Mouse (Mus musculus) lung, postnatal 36 days (tissue): ENCODE measurements around the gene Hoxa3.

Source experiments
- DNase-seq: peaks from one replicate; pipeline ENCODE4 v3.0.0; 2022; ENCODE audit warnings: mixed read lengths

The Hoxa3 gene

DNA sequence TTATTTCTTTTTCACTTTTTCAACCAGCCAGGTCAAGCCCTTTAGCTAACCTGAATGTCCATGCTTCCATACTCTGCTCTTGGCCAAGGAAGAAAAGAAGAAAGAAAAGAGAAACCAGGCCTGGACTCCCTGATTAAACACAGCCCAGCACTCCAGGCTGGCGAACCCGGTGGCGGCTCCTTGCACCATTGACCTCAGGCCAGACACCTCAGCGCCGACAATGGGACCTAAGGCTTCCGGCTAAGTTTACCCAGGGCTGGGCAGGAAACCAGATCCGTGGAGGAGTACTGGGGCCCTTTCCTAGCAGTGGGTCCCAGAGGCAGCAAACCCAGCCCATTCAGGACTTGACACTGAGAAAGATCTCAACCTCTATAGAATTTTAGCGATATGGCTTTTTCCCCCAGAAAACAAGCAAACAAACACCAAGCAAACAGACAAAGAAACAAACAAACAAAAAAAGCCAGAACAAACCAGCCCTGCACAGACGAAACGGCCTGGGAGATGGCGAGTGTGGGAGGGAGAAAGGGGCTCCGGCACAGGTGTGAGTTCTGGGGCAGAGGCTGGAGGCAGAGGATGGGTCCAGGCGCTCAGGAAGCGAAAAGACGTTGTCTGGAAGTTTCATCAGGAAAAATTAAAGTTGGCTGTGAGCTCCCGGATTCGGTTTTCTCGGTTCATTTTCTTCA is 18.9 kb upstream of the Hoxa3 start:
- DNase-seq, result no peak

DNA sequence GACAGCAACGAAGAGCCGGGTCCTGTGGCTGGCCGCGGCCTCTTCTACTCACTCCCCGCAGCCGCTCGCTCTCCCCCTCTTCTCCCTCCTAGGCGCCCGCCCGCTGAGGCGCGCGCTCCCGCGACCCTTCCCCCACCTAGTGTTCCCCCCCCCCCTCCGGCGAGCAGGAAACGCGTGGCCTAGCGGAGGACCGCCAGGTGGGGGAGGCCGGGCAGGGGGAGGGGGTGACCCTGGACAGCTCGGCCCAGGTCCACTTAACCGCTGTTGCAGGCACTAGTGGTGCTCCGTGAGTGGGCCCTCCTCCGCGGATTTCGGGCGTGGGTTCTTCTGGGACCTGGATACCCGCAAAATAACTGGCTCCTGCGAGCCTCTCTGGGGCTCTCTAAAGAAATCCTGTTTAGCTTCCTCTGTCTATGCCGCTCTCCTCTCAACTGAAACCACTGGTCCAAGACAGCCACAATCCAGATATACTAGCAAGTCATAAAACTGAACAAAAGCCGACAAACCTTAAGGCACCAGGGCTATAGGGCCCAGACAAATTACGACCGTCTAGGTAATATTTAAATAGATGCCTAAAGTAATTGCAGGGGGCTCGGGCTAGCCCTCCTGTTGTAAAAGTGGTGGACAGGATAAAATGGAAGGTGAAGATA is 17.5 kb upstream of the Hoxa3 start, which contains the start of gene Hoxa9:
TSS of gene Hoxa9 (minus strand) at position 574 of the 650 bp plus-strand sequence.
- no peak for DNase-seq

DNA sequence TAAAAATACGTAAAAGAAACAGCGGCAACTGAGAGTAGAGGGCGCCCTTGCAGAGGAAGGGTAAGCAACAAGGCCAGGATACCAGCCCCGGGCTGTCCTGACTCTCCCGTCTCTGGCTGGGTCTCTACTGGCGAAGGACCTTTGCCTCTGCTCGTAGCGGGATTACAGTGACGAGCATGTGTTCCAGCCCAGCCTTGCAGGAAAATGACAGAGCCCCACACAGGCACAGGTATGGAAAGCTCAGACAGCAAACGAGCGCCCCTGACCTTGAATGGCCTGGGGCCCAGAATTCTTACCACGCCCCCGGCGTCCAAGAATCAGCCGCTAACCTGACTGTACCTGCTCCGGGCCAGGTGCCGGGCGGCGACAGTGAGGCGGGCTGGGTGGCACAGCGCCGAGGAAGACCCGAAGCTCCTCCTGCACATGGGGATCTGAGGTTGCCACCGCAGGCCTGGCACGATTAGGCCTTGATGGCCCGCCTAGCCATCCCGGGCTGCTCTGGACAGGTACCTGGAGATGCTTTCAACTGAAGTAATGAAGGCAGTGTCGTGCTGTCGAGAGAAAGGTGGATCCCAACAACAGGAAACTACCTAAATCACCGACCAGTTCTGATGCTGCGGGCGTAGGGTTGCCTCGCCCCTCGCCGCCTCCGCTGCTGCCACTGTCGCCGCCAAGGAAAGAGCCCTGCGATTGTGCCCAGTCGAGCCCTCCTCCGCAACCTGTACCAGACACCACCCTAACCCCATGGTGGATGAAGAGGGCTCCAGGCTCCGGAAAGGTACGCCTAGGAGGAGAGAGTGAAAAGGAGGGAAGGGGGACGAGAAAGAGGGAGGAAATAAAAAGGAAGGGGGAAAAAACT is 16.7 kb upstream of the Hoxa3 start:
- DNase-seq, result no peak

DNA sequence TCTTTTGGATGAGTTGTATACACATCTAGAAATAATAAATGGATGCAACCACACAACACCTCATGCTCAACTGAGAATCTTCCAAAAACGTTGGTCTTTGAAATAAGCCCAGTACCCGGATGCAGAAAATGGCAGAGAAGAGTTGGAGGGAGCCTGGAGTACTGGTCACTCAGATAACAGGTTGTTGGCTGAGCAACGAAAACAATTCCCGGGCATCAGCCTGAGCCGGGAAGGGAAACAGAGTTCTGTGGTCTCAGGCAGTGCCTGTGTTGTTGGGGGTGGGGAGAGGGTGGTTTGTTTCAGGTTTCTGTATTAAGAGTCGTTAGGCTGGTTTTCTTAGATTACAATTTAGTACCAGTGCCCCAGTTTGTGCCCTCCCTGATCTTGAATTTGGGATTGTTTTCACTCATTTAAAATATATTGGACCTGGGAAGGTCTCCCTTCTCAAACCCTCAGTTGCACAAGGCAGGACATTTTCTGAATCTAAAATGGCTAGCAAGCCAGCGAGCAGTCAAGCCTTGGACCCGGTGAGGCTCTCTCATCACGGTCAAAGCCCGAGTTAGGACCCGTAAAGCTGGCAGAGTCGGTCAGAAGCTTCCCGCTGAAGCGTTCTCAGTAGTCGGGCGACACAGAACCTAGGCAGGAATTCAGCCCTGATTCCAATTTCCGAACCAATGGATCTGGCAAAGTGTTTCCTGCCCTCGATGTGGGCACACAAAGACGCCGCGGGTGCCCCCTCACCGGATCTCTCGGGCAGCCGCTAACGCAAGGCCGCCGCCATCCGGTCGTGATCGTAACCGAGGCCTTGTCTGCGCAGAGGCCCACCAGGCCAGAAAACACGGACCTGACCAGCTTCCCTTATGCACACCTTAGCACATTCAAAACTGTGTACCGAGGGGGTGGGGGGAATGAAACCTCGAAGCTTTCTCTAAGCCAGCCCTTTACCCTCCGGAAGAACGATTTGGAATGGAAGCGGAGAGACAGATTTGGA is 15.6 kb upstream of the Hoxa3 start:
- DNase-seq, result no peak

DNA sequence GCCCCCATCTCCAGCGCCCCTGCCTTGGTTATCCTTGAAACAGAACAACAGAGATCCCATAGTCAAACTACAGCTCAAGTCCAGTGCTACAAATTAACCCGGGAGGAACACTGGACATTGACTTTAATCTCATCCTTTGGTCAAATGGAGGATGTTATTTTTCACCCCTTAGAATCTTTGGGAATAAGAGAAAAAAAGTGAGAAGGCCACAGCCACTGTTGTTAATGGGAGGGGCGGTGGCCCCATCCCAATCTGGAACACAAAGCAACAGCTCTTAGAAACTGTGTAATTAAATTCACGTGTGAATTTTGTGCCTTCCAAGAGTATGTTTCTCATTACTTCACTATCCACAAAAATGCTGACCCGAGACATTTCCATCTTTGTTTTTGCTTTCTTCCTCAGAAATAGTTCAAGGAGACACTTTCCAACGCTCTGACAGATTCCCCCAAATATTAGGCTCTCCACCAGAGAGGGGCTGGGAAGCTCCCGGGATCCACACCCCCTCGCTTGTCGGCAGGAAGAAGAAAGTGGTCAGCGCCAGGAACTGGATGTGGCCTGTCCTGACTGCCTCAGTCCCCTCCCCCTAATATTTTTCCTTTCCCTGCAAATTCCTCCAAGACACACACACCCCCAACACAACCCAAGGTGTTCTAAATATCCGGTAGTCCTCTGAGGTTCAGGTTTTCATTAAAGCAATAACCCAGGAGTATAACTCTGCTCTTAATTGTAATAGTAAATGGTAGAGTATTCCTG is 14.5 kb upstream of the Hoxa3 start:
- no peak for DNase-seq

DNA sequence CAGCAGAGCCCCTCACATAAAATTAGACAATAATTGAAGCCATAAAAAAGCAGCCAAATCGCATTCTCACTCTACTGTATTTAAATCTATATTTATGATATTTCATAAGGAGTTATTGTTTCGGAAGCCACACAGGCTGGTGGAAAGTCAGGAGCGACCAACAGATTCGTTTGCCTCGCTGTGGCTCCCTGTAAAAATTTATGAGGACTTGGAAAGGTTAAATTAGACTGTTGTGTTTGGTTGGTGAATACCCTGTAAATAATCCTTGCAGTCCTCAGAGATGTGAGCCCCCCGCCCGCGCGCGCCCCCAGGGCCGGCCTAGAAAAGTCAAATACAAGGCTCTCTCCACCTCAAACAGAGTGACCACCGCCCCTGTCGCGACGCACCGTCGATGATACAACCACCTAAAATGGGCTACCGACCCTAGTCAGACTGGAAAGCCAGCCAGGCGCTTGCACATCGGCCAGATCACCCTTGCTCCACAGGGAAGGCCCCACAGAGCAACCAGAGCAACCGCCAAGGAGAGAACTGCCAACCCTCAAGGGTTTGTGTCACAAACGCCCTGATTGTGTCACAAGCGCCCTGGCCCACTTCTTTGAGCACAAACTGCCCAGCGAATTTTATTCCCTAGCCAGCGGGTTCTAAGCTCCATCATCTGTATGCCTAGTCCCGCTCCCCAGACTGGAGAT is 13.6 kb upstream of the Hoxa3 start:
- DNase-seq, result no peak

DNA sequence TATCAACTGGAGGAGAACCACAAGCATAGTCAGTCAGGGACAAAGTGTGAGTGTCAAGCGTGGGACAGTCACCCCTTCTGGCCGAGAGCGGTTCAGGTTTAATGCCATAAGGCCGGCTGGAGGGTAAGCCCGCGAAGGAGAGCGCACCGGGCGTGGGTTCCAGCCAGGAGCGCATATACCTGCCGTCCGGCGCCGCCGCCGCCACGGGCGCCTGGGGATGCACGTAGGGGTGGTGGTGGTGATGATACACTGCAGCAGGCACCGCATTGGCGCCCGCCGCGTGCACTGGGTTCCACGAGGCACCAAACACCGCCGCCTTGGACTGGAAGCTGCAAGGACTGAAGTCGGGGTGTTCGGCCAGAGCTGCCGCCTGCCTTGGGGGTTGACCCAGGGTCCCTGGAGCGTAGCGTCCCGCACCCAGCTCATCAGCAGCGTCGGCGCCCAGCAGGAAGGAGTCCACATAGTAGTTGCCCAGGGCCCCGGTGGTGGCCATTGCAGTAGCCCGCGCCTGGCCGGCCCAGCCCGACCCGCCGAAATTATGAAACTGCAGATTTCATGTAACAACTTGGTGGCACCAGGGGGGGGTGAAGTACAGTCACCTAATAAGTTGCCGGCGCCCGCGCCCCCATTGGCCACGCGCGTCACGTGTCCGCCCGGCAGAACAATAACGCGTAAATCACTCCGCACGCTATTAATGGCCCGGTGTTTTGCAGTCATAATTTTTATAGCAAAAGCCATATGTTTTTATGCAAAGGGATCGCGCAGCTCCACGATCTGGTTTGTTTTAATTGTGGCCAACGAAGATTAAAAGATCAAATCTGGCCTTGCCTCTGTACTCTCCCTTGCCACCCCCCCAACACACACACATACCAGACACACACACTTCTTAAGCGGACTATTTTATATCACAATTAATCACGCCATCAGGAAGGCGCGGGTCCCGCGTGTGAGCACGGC is 12.8 kb upstream of the Hoxa3 start:
- DNase-seq, result no peak

DNA sequence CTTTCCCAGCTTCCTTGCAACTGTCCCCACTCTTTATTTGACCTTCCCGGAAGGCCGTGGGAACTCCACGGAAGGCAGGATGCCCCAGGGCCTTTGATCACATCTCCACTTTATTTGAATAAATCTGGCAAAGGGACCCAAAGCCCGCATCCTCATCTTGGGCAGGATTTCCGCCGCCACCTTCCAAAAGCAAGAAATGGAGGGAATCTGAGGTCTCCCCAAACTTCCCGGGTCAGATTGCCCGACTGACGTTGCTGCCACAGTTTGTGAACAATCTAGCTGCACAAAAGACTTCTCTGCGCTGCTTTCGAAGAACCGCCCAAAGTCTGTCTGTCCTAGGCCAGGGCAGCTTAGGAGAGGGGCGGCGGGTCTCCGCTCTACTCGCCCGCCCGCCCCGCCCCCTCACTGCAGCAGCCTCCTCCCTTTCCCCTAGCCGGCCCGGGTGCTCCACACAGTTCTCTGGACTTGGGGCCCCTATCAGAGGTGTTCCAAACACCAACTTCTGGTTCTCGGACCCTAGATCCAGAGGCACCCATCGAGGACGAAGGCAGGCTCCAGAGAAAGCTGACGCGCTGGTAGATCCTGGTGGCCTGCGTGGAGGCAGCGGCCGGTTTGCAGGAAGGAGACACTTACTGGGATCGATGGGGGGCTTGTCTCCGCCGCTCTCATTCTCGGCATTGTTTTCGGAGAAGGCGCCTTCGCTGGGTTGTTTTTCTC is 11.9 kb upstream of the Hoxa3 start:
- no peak for DNase-seq

DNA sequence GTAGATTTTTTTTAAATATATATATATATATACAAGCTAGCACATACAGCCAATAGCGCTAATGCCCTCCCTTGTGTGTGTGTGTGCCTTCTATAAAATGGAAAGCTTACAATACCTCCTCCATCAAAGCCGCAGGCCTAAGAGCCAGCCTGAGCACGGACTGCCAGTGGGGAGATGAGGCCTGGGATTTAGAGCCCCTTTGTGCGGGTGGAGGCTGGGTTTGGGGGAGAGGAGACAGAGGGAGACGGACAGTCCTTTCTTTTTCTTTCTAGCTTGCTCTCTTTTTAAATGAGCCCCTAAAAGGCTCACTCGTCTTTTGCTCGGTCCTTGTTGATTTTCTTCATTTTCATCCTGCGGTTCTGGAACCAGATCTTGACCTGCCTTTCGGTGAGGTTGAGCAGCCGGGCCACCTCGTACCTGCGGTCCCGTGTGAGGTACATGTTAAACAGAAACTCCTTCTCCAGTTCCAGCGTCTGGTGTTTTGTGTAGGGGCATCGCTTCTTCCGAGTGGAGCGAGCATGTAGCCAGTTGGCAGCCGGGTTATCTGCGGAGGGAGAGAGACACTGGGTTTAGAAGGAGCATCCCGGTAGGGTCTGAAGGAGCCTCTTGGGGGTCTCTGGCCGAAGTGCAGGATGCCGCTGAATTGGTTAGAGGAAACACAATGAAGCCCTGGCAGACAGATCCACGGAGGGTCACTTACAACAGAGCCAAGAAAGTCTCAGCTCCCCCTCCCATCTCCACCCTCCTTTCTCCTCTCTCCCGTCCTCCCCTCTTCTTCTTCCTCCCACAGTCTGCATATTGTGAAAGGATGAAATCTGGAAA is 11.0 kb upstream of the Hoxa3 start:
- no peak for DNase-seq

DNA sequence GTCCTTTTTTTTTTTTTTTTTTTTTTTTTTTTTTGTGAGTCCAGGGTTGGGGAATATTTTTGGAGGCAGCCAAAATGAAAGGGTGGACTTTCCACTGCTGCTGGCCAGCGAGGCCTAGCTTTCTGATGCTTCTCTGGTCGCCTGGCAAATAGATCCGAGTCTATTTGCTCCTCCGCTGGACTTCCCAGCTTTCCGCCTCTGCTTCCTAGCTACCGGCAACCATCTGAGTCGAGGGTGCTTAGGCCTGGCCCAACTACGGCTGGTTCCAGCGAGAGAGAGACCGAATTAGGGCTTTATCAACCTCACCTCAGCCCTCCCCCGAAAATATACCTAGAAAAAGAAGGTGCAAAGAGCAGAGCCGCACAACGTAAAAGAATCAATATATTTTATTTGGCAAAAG is 9.6 kb upstream of the Hoxa3 start:
- no peak for DNase-seq

DNA sequence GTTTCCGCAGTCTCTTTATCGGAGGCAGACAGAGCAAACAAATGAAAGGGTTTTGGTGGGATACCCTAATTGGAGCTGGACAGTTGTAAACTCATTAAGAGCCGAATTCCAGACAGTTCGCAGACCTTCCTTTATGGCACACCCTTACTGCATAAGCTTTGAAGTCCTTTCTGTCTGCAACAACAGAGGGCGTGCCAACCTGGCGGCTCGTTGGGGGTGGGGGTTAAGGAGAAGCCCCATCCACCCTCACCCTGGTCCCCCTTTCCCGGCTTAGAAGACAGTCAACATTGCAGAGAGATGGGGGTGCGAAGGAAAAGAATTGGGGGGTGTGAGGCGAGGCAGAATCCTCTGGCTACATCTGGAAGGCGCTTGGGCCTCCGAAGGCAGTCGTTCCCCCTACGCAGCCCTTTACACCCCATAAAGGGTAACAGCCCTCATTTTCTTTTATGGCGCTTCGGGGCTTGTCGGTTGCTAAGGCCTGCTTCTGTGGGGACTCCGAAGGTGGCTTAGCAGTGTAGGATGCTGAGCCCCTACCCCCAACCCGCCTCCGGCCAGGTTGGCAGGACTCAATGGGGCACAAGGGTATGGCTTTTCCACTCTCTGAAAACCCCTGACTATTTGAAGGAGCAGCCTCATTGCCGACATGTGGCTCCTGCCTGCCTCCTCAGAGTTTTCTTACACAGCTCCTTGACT is 9.0 kb upstream of the Hoxa3 start:
- no peak for DNase-seq

DNA sequence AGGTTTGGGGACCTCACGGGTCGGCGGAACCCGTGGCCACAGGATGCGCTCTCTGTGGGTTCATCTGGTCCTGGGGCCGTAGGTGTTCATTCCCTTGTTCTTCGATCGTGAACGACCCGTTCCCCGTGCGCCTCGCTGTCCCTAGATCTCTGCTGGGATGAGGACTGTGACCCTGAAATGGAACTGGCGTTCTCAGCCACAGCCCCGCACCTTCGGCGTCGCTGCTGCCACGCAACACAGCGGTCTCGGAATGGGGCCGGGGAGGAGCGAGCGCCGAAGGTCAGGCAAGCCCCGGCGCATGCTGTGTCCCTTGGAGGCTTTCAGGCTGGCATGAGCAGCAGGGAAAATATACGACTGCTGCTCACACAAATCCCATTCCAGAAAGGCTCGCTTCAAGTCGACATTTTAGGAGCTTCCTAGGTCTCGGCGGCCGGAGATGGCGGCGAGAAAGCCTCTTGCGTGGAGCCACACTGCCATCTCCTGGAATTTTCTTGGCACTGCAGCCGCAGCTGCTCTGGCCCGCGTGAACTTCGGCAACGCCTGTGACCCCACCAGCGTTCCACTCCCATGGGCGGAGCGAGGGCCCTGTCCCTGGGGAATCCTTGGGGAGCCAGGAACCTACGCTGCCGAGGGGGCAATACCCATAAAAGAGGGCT is 8.3 kb upstream of the Hoxa3 start, which contains the start of gene Hoxa7:
TSS of gene Hoxa7 (minus strand) at position 518 of the 656 bp plus-strand sequence.
- DNase-seq, result peak; percentile 87

DNA sequence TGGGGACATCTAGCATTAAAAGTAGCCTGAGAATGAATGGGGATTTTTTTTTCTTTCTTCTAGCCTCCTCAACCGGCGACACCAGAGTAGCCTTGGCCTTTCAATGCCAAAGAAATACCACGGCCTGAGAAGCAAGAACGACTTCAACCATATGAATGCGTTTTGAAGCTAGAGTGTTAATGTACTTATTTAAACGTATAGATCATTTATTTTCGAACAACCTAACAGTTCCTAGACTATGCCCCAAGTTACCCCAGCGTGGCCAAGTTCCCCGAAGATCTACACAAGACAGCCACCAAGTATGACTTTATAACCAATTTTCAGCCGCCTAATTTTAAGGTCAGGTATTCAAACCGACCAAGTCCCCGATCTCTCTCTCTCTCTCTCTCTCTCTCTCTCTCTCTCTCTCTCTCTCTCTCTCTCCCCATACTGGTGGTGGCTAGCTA is 7.8 kb upstream of the Hoxa3 start:
- no peak for DNase-seq

DNA sequence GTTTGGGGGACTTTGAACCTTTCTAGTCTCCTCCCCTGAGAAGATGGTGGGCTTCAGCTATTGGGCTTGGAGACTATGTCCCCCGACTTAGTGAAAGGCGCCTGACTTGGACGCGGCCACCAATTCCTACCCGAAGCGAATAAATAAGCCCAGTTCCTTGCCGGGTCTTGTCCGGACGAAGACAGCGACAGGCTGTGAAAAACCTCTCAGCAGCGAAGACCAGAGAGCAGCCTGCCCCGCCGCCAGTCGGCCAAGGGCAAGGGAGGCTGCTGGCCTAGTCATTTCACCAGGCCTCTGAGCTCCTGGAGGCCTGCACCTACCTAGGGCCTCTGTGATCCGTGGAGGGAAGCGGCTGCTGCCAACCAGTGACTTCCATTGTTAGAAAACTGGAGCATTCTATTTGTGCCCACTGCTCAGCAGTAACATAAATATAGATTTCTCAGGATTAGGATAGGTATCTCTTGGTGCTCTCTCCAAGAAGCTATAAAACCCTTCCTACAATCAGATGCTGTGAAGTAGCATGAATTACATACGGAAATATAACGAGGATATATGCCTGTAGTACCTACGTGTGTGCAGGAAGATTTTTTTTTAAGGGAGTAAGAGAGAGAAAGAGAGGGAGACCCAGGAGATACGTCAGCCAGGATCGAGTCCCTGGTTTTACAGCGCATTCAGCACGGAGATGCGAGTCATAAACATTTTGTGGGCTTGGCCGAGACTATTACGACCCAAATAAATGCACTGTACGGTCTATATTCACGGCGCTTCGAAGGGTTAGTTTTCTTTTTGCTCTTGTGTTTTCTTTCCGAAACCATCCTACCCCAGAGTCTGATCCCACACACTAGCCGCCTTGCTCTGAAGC is 7.1 kb upstream of the Hoxa3 start:
- DNase-seq, result no peak

DNA sequence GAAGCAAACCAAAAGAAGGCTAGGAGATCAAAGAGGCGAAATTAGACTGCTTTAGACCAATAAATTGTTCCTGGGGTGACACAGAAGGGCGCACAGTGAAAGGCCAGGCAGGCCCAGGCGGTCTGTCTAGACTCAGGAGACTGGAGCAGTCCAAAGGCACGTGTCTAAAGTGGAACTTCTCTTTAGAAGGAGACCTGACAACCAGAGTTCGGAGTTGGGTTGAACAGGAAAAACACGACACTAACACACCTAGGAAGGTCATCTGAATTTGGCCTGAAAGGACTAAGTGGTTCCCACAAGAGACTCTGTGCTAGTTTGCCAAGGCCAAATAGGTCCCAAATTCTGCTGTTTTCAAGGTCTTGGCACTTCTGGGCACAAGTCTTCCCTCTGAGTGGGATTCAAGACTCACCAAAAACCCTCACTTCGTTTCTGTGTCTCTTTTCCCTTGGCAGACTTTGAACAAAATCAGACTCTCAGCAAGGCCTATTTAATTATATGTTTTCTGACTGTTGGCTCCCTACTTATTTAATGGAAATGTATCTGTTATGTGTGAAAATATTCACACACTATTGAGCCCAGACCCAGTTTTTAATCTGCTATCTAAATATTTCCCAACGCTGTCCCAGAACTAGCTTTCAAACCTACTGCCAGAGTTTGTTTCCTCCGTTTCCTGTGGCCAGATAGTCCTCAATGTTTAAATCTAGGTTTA is 6.3 kb upstream of the Hoxa3 start:
- no peak for DNase-seq
